Mouse (Mus musculus) heart, embryonic 14.5 days (tissue): Measurements from ENCODE around the gene Gpd2. TPM values are rescaled to one million over a fixed set of nuclear protein-coding genes. Genes with fewer than 3 reads are reported as not detected.

ENCODE experiments used
- ATAC-seq: fragments of 200-750 bp; cut with Nextera tagmentation; 2 replicates; pipeline ENCODE4 v1.8.0; 2017; ENCODE audit warnings: low read depth, moderate TSS enrichment; ENCODE audit not compliant: insufficient number of reproducible peaks, insufficient read depth, low FRiP score
- H3K27ac ChIP-seq, 2 experiments: fragments of 200-500 bp in 1 of 2; fragments of 300-500 bp in 1 of 2; sonication (generic) in 1 of 2; replicated peaks in 1 of 2; 2 replicates each; pipeline ENCODE4 v1.5.1; 2012 to 2014; ENCODE audit warnings: low read depth in 2 of 2, low read length in 2 of 2, control low read depth in 1 of 2, mild to moderate bottlenecking in 1 of 2, mixed read lengths in 1 of 2; ENCODE audit not compliant: control insufficient read depth in 1 of 2, insufficient read depth in 1 of 2
- H3K27me3 ChIP-seq: fragments of 300-500 bp; sonication (generic); 2 replicates; pipeline ENCODE4 v1.6.1; 2014; ENCODE audit warnings: mild to moderate bottlenecking, low read length, control low read depth; ENCODE audit not compliant: control insufficient read depth, insufficient read depth
- H3K36me3 ChIP-seq: fragments of 300-500 bp; sonication (generic); 2 replicates; pipeline ENCODE4 v1.6.1; 2014; ENCODE audit warnings: mild to moderate bottlenecking, control low read depth, low read length, mixed read lengths; ENCODE audit not compliant: control insufficient read depth, insufficient read depth
- H3K4me1 ChIP-seq, 2 experiments: fragments of 200-500 bp in 1 of 2; fragments of 300-500 bp in 1 of 2; sonication (generic) in 1 of 2; 2 replicates each; pipeline ENCODE4 v1.6.1; 2012 to 2014; ENCODE audit warnings: low read length in 2 of 2, control low read depth in 1 of 2, mixed read lengths in 1 of 2; ENCODE audit not compliant: control insufficient read depth in 2 of 2, insufficient read depth in 2 of 2
- H3K4me2 ChIP-seq: fragments of 300-500 bp; sonication (generic); 2 replicates; pipeline ENCODE4 v1.6.1; 2014; ENCODE audit warnings: mild to moderate bottlenecking, low read length
- H3K4me3 ChIP-seq, 2 experiments: fragments of 200-500 bp in 1 of 2; fragments of 300-500 bp in 1 of 2; sonication (generic) in 1 of 2; 2 replicates each; pipeline ENCODE4 v1.5.1; 2012 to 2014; ENCODE audit warnings: low read length in 2 of 2, mild to moderate bottlenecking in 2 of 2, control low read depth in 1 of 2, low read depth in 1 of 2, moderate library complexity in 1 of 2; ENCODE audit not compliant: control insufficient read depth in 1 of 2, insufficient read depth in 1 of 2
- H3K9ac ChIP-seq: fragments of 300-500 bp; sonication (generic); 2 replicates; pipeline ENCODE4 v1.6.1; 2014; ENCODE audit warnings: mild to moderate bottlenecking, low read length
- H3K9me3 ChIP-seq: fragments of 300-500 bp; sonication (generic); 2 replicates; pipeline ENCODE4 v1.6.1; 2016; ENCODE audit warnings: low read length, control low read depth; ENCODE audit not compliant: control insufficient read depth
- WGBS: fragments of 180-500 bp; shearing (Covaris S2); extraction: QIAGEN DNeasy Blood & Tissue Kit; methylation state at CpG from one replicate; pipeline ENCODE4 v1.1.7; 2014; 5-methylcytosine and 5-hydroxymethylcytosine counted together
- polyA plus RNA-seq: library from polyadenylated mRNA; unstranded; fragments of >200 nt; fragmentation: Nextera tagmentation; extraction: Ambion mirVana; gene quantifications from 2 replicates; pipeline ENCODE4 v1.2.1, GENCODE M21; 2014

Gene Gpd2
- polyA plus RNA-seq, 1 experiment from 2014 or later: 13.3 TPM

DNA sequence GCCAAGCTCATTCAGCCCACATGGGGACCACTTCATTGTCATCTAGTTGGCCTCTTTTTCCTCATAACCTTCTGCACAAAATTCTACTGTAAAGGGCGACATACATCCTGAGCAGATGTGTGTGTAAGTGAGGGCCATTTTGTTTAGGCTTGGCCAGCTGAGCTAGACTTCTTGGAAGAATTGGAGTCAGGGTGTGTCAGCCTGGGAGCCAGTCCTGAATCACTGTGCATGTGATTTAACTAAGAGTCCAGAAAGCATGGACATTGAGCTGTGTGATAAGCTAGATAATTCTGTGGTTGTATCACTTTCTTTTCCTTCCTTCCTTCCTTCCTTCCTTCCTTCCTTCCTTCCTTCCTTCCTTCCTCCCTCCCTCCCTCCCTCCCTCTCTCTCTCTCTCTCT lies 26.0 kb downstream of the Gpd2 start:
- no peaks in the 10 kb centered on the region for H3K27me3 ChIP-seq
- H3K27ac ChIP-seq: no peak overlapping the region
- H3K9me3 ChIP-seq: no peaks in the 10 kb centered on the region
- H3K4me2 ChIP-seq: no peak overlapping the region
- no peak overlapping the region for H3K9ac ChIP-seq
- ATAC-seq: no peak
- H3K4me3 ChIP-seq: no peak overlapping the region
- 84% methylated on average over 1 of the region's 1 CpGs for WGBS
- H3K36me3 ChIP-seq: no peaks in the 10 kb centered on the region
- no peaks in the 10 kb centered on the region for H3K4me1 ChIP-seq

DNA sequence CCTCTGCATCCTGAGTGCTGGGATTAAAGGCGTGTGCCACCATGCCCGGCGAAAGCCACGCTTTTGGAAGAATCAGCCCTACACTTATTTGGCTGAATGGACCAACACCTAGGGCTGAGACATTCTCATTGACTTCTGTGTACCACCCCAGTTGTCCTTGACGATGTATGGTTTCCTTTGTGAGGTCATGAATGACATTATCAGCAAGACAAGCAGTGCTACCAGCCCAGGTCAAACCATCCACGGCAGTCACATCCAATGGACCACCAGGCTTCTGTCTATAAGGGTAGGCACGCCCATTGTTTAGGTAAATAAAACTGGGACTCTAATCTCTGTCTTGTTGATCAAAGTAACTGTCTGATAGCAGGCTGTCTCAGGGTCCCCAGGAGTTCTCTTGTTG lies 27.5 kb downstream of the Gpd2 start:
- Histone ChIP-seq H3K9ac (no peak overlapping the region), H3K4me1 (peaks cover 0 to 5% of the 10 kb centered on the region in 2 experiments; a peak in 1 of 4 replicates), H3K4me3 (no peak overlapping the region), H3K36me3 (no peaks in the 10 kb centered on the region), H3K27ac (no peak overlapping the region), H3K27me3 (no peaks in the 10 kb centered on the region), H3K4me2 (no peak overlapping the region), H3K9me3 (no peaks in the 10 kb centered on the region)
- ATAC-seq: no peak
- 78% methylated on average over 7 of the region's 7 CpGs for WGBS

DNA sequence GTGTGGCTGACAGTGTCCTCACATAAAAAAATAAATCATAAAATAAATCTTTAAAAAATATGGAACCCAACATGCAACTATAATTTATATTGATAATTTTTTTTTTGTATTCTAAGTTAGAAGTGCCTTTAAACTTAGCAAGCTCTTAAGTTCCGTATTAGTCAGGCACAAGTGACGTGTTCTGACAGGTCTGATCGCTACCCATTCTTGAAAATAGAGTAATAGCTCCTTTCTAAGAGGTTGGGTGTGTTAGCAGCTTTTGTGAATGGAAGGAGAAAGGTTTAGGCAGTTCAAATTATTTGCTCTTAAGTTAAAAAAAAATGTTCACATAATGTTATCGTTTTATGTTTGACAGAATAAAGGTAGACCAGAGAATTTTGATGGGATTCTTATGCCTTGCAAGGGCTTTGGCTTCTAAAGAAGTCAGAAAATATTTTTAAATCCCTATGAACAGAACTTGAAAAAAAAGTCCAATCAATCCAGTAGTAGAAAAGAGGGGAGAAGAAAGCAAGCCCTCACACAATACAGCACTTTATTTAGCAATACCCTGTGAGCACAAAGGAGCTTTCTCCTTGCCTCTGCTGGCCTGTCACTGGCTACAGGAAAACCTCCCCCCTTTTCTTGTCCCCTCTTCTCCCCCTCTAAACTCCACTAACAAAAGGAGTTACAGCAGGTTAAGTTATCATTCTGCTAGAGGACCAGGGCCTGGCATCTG lies 29.4 kb downstream of the Gpd2 start:
- no peak for ATAC-seq
- Histone ChIP-seq H3K4me1 (peaks cover 0 to 5% of the 10 kb centered on the region in 2 experiments; a peak in 1 of 4 replicates), H3K9ac (peak overlapping the region; percentile 16; the same call in 1 of the 2 replicates), H3K27me3 (no peaks in the 10 kb centered on the region), H3K4me3 (no peak overlapping the region), H3K36me3 (no peaks in the 10 kb centered on the region), H3K27ac (no peak overlapping the region), H3K9me3 (no peaks in the 10 kb centered on the region), H3K4me2 (no peak overlapping the region)
- WGBS: 86% methylated on average over 4 of the region's 4 CpGs

DNA sequence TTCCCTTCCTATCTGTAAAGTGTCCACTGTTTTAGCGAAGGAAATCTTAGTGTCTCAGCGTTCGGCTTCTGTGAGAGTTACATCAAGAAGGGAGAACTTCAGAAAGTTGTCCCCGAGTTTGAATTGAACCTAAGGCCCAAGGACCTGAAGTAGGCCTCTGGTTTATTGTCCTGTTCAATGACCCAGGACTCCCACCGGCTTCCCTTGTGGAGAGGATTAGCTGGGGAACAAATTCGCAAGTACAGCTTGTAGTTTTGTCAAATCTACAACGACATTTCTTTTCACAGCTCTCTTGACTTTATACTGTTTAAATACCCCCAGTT lies 29.9 kb downstream of the Gpd2 start:
- Histone ChIP-seq H3K9me3 (no peaks in the 10 kb centered on the region), H3K4me2 (no peak overlapping the region), H3K9ac (peak overlapping the region; percentile 16; the same call in 1 of the 2 replicates), H3K27ac (no peak overlapping the region), H3K4me1 (peaks cover 0 to 5% of the 10 kb centered on the region in 2 experiments; a peak in 1 of 4 replicates), H3K36me3 (no peaks in the 10 kb centered on the region), H3K4me3 (no peak overlapping the region), H3K27me3 (no peaks in the 10 kb centered on the region)
- 43% methylated on average over 7 of the region's 7 CpGs for WGBS
- no peak for ATAC-seq

DNA sequence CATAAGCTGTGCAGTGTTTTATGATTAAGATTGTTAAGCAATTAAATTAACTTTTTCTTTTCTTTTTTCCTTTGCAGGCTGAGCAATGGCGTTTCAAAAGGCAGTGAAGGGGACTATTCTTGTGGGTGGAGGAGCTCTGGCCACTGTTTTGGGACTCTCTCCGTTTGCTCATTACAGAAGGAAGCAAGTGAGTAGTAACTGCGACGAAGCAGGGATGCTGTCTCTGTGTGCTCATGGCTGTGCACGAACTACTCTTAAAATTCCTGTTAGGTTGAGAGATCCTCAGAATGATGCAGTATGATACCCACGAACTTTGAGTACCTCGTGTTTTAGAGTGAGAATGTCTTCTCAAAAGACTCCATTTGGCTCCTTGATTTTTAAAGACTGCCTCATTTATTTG lies 30.5 kb downstream of the Gpd2 start:
- Histone ChIP-seq H3K9ac (no peak overlapping the region), H3K27ac (no peak overlapping the region), H3K9me3 (no peaks in the 10 kb centered on the region), H3K4me2 (no peak overlapping the region), H3K36me3 (no peaks in the 10 kb centered on the region), H3K27me3 (no peaks in the 10 kb centered on the region), H3K4me3 (no peak overlapping the region), H3K4me1 (peaks cover 0 to 5% of the 10 kb centered on the region in 2 experiments; a peak in 1 of 4 replicates)
- ATAC-seq: no peak
- WGBS: 83% methylated on average over 7 of the region's 7 CpGs

DNA sequence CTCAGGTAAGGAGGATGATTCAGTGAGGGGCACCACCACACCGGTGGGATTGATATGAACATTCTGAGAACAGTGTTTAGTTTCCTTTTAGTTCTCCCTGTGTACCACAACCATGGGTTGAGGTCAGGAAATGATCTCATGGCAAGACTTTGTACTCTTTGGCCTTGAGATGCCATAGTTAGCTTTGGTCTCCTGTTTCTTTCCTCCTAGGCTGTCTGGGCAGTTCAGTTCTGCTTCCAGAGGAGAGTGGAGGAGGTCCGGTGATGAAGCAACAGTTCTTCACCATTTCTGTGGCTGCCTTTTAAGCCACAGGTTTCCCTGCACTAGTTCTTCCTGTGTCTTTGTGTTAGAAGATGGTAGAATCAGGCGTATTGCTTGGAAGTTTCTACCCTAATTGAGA lies 31.4 kb downstream of the Gpd2 start:
- Histone ChIP-seq H3K4me2 (no peak overlapping the region), H3K4me1 (peaks cover 0 to 5% of the 10 kb centered on the region in 2 experiments; a peak in 1 of 4 replicates), H3K9ac (no peak overlapping the region), H3K27ac (no peak overlapping the region), H3K36me3 (no peaks in the 10 kb centered on the region), H3K4me3 (no peak overlapping the region), H3K27me3 (no peaks in the 10 kb centered on the region), H3K9me3 (no peaks in the 10 kb centered on the region)
- ATAC-seq: no peak
- 78% methylated on average over 3 of the region's 3 CpGs for WGBS

DNA sequence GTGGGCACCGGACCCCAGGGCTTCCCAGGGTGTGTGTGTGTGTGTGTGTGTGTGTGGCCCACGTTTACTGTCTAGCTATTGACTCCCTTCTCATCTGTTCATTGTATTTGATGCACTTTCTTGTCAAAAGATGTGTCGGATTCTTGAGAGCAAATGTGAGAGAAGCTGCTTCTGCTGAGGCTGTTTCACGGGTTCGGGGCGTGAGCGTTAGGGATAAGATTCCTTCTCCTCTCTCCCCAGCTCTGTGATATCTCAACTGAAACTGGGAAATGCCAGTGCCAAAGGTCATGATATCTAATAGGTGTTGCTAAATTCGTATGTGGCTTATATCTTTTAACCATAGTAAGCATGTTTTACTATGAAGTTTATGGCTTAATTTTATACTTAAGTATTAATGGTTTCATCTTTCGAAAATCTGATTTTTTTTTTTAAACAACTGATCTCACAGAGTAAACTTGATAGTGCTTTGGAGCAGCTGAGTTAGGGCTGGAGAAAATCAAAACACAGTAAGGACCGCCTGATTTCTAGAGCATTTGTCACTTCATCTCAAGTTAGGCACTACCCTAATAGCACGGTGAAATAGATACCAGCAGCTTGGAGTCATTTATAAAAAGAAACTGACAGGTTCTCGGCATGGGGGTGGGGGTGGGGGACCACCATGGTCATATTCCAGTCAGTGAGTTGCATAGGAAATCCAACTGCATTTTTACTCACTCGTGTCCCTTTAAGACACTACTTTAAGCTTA lies 32.4 kb downstream of the Gpd2 start:
- Histone ChIP-seq H3K9ac (no peak overlapping the region), H3K4me1 (peaks cover 0 to 5% of the 10 kb centered on the region in 2 experiments; a peak in 1 of 4 replicates), H3K27me3 (no peaks in the 10 kb centered on the region), H3K27ac (no peak overlapping the region), H3K9me3 (no peaks in the 10 kb centered on the region), H3K4me3 (no peak overlapping the region), H3K36me3 (no peaks in the 10 kb centered on the region), H3K4me2 (no peak overlapping the region)
- WGBS: 53% methylated on average over 13 of the region's 13 CpGs
- ATAC-seq: no peak
